Mouse (Mus musculus) forebrain, embryonic 10.5 days (tissue): ENCODE measurements around the gene Sirpa. TPM values are rescaled to one million over a fixed set of nuclear protein-coding genes. Genes with fewer than 3 reads are reported as not detected.

ENCODE experiments used
- DNase-seq: peaks from one replicate; pipeline ENCODE4 v3.0.0-alpha.2; 2017; ENCODE audit warnings: low spot score; ENCODE audit errors: extremely low spot score
- H3K27ac ChIP-seq: fragments of 300-500 bp; sonication (generic); 2 replicates; pipeline ENCODE4 v1.5.1; 2016; ENCODE audit warnings: mild to moderate bottlenecking
- H3K27me3 ChIP-seq: fragments of 300-500 bp; sonication (generic); 2 replicates; pipeline ENCODE4 v1.6.1; 2016; ENCODE audit warnings: mild to moderate bottlenecking; ENCODE audit not compliant: poor library complexity, severe bottlenecking
- H3K36me3 ChIP-seq: fragments of 300-500 bp; sonication (generic); replicated peaks from 2 replicates; pipeline ENCODE4 v1.6.1; 2016; ENCODE audit warnings: mild to moderate bottlenecking, moderate library complexity
- H3K4me1 ChIP-seq: fragments of 300-500 bp; sonication (generic); 2 replicates; pipeline ENCODE4 v1.6.1; 2016
- H3K4me3 ChIP-seq: fragments of 300-500 bp; sonication (generic); 2 replicates; pipeline ENCODE4 v1.5.1; 2016; ENCODE audit warnings: mild to moderate bottlenecking, moderate library complexity
- H3K9me3 ChIP-seq: fragments of 300-500 bp; sonication (generic); 2 replicates; pipeline ENCODE4 v1.6.1; 2016; ENCODE audit warnings: mild to moderate bottlenecking, moderate library complexity
- WGBS: fragments of 180-500 bp; shearing (Covaris S2); methylation state at CpG from one replicate; pipeline ENCODE4 v1.1.7; 2016; 5-methylcytosine and 5-hydroxymethylcytosine counted together
- polyA plus RNA-seq: library from polyadenylated mRNA; unstranded; fragments of >200 nt; fragmentation: Nextera tagmentation; extraction: Ambion mirVana; gene quantifications from 2 replicates; pipeline ENCODE4 v1.2.1, GENCODE M21; 2016

The Sirpa gene
- 15.6 and 16.0 TPM in 2 replicates for polyA plus RNA-seq

- H3K4me1 ChIP-seq, result peaks cover 57% of the 10 kb centered on the region
- under 1% methylated on average over 43 of the region's 43 CpGs for WGBS
- peaks cover 29% of the 10 kb centered on the region for H3K27me3 ChIP-seq
- peak within 1 kb of the TSS; percentile 95 for H3K27ac ChIP-seq
- peak; percentile 74 for DNase-seq
- H3K4me3 ChIP-seq, result peak within 1 kb of the TSS; percentile 82
- no peaks in the 10 kb centered on the region for H3K36me3 ChIP-seq
- H3K9me3 ChIP-seq, result no peaks in the 10 kb centered on the region
Observed at GRCm38 (mm10) chr2:129592459-129593140, at the start of gene Sirpa. Gene Sirpa, plus strand, starts transcription at chr2:129592835.

- H3K4me3 ChIP-seq, result no peak overlapping the region
- WGBS, result 44% methylated on average over 4 of the region's 4 CpGs
- DNase-seq, result no peak
- no peaks in the 10 kb centered on the region for H3K27me3 ChIP-seq
- no peaks in the 10 kb centered on the region for H3K9me3 ChIP-seq
- no peaks in the 10 kb centered on the region for H3K36me3 ChIP-seq
- H3K4me1 ChIP-seq, result peaks cover 28% of the 10 kb centered on the region
- no peak overlapping the region for H3K27ac ChIP-seq
Observed at GRCm38 (mm10) chr2:129544448-129544847, 48.2 kb upstream of the Sirpa start.

GRCm38 (mm10) chr2:129544919-129545318 lies 47.7 kb upstream of the Sirpa start:
- peaks cover 30% of the 10 kb centered on the region for H3K4me1 ChIP-seq
- no peak overlapping the region for H3K27ac ChIP-seq
- no peaks in the 10 kb centered on the region for H3K9me3 ChIP-seq
- no peak for DNase-seq
- 87% methylated on average over 3 of the region's 3 CpGs for WGBS
- no peak overlapping the region for H3K4me3 ChIP-seq
- H3K27me3 ChIP-seq, result no peaks in the 10 kb centered on the region
- no peaks in the 10 kb centered on the region for H3K36me3 ChIP-seq

GRCm38 (mm10) chr2:129545596-129545995 lies 47.0 kb upstream of the Sirpa start:
- Histone ChIP-seq H3K27me3 (no peaks in the 10 kb centered on the region), H3K9me3 (no peaks in the 10 kb centered on the region), H3K36me3 (no peaks in the 10 kb centered on the region), H3K4me3 (no peak overlapping the region), H3K27ac (no peak overlapping the region), H3K4me1 (peaks cover 27% of the 10 kb centered on the region)
- DNase-seq, result no peak
- 88% methylated on average over 7 of the region's 7 CpGs for WGBS

GRCm38 (mm10) chr2:129546772-129547171 lies 45.9 kb upstream of the Sirpa start:
- Histone ChIP-seq H3K36me3 (no peaks in the 10 kb centered on the region), H3K27me3 (no peaks in the 10 kb centered on the region), H3K4me3 (no peak overlapping the region), H3K27ac (no peak overlapping the region), H3K4me1 (peaks cover 36% of the 10 kb centered on the region), H3K9me3 (no peaks in the 10 kb centered on the region)
- 78% methylated on average over 3 of the region's 3 CpGs for WGBS
- no peak for DNase-seq

GRCm38 (mm10) chr2:129549537-129550135 lies 43.0 kb upstream of the Sirpa start:
- no peak for DNase-seq
- WGBS, result 85% methylated on average over 9 of the region's 9 CpGs
- Histone ChIP-seq H3K4me3 (no peak overlapping the region), H3K36me3 (no peaks in the 10 kb centered on the region), H3K27ac (no peak overlapping the region), H3K9me3 (no peaks in the 10 kb centered on the region), H3K27me3 (no peaks in the 10 kb centered on the region), H3K4me1 (peaks cover 31% of the 10 kb centered on the region)

GRCm38 (mm10) chr2:129550781-129551180 lies 41.9 kb upstream of the Sirpa start:
- no peaks in the 10 kb centered on the region for H3K27me3 ChIP-seq
- no peak overlapping the region for H3K27ac ChIP-seq
- peaks cover 27% of the 10 kb centered on the region for H3K4me1 ChIP-seq

GRCm38 (mm10) chr2:129556081-129556480 lies 36.6 kb upstream of the Sirpa start:
- H3K4me3 ChIP-seq, result no peak overlapping the region
- no peaks in the 10 kb centered on the region for H3K27me3 ChIP-seq
- no peaks in the 10 kb centered on the region for H3K9me3 ChIP-seq
- no peak overlapping the region for H3K27ac ChIP-seq
- 84% methylated on average over 6 of the region's 6 CpGs for WGBS
- H3K4me1 ChIP-seq, result peaks cover 19% of the 10 kb centered on the region
- DNase-seq, result no peak
- no peaks in the 10 kb centered on the region for H3K36me3 ChIP-seq

More at GRCm38 (mm10) chr2:129550781-129551180, 41.9 kb upstream of the Sirpa start:
- no peaks in the 10 kb centered on the region for H3K36me3 ChIP-seq
- H3K4me3 ChIP-seq, result no peak overlapping the region
- DNase-seq, result no peak
- no peaks in the 10 kb centered on the region for H3K9me3 ChIP-seq
- 63% methylated on average over 2 of the region's 2 CpGs for WGBS

GRCm38 (mm10) chr2:129558008-129558874 lies 34.4 kb upstream of the Sirpa start:
- peaks cover 15% of the 10 kb centered on the region for H3K4me1 ChIP-seq
- no peaks in the 10 kb centered on the region for H3K9me3 ChIP-seq
- H3K27ac ChIP-seq, result no peak overlapping the region
- H3K36me3 ChIP-seq, result no peaks in the 10 kb centered on the region
- no peak overlapping the region for H3K4me3 ChIP-seq
- WGBS, result 69% methylated on average over 12 of the region's 12 CpGs
- no peak for DNase-seq
- H3K27me3 ChIP-seq, result no peaks in the 10 kb centered on the region

GRCm38 (mm10) chr2:129558875-129559219 lies 33.8 kb upstream of the Sirpa start:
- 80% methylated on average over 3 of the region's 3 CpGs for WGBS
- Histone ChIP-seq H3K9me3 (no peaks in the 10 kb centered on the region), H3K27me3 (no peaks in the 10 kb centered on the region), H3K4me1 (peaks cover 17% of the 10 kb centered on the region), H3K4me3 (no peak overlapping the region), H3K27ac (no peak overlapping the region), H3K36me3 (no peaks in the 10 kb centered on the region)
- no peak for DNase-seq

GRCm38 (mm10) chr2:129561796-129562195 lies 30.8 kb upstream of the Sirpa start:
- peaks cover 19% of the 10 kb centered on the region for H3K4me1 ChIP-seq
- no peak overlapping the region for H3K4me3 ChIP-seq
- H3K36me3 ChIP-seq, result no peaks in the 10 kb centered on the region
- no peaks in the 10 kb centered on the region for H3K9me3 ChIP-seq
- WGBS, result 87% methylated on average over 3 of the region's 3 CpGs
- H3K27me3 ChIP-seq, result no peaks in the 10 kb centered on the region
- H3K27ac ChIP-seq, result no peak overlapping the region
- no peak for DNase-seq

- WGBS, result 83% methylated on average over 5 of the region's 5 CpGs
Observed at GRCm38 (mm10) chr2:129563944-129564709, 28.5 kb upstream of the Sirpa start.

More at GRCm38 (mm10) chr2:129563944-129564709, 28.5 kb upstream of the Sirpa start:
- no peaks in the 10 kb centered on the region for H3K27me3 ChIP-seq
- H3K4me1 ChIP-seq, result peaks cover 7% of the 10 kb centered on the region
- DNase-seq, result no peak
- no peaks in the 10 kb centered on the region for H3K9me3 ChIP-seq
- H3K36me3 ChIP-seq, result no peaks in the 10 kb centered on the region
- H3K4me3 ChIP-seq, result no peak overlapping the region
- no peak overlapping the region for H3K27ac ChIP-seq
